Mouse (Mus musculus) lung, embryonic 14.5 days (tissue): ENCODE data around the gene Nmnat2. TPM values are rescaled to one million over a fixed set of nuclear protein-coding genes. Genes with fewer than 3 reads are reported as not detected.

Source experiments
- ATAC-seq: fragments of 200-750 bp; cut with Nextera tagmentation; 2 replicates; pipeline ENCODE4 v1.8.0; 2017; ENCODE audit warnings: mild to moderate bottlenecking, moderate TSS enrichment, moderate library complexity; ENCODE audit not compliant: insufficient read depth
- DNase-seq: peaks from one replicate; pipeline ENCODE4 v3.0.0-alpha.2; 2015
- H3K27ac ChIP-seq: fragments of 300-500 bp; sonication (generic); 2 replicates; pipeline ENCODE4 v1.5.1; 2014; ENCODE audit warnings: low read depth, mild to moderate bottlenecking, moderate library complexity
- H3K27me3 ChIP-seq: fragments of 300-500 bp; sonication (generic); 2 replicates; pipeline ENCODE4 v1.6.1; 2014; ENCODE audit warnings: low read length, control low read depth; ENCODE audit not compliant: insufficient read depth
- H3K36me3 ChIP-seq: fragments of 300-500 bp; sonication (generic); 2 replicates; pipeline ENCODE4 v1.6.1; 2014; ENCODE audit warnings: control low read depth; ENCODE audit not compliant: insufficient read depth
- H3K4me1 ChIP-seq: fragments of 300-500 bp; sonication (generic); 2 replicates; pipeline ENCODE4 v1.6.1; 2014; ENCODE audit warnings: antibody characterized with exemption, control low read depth; ENCODE audit not compliant: insufficient read depth
- H3K4me2 ChIP-seq: fragments of 300-500 bp; sonication (generic); 2 replicates; pipeline ENCODE4 v1.6.1; 2014; ENCODE audit warnings: mild to moderate bottlenecking
- H3K4me3 ChIP-seq: fragments of 300-500 bp; sonication (generic); 2 replicates; pipeline ENCODE4 v1.5.1; 2014; ENCODE audit warnings: low read depth, low read length
- H3K9ac ChIP-seq: fragments of 300-500 bp; sonication (generic); 2 replicates; pipeline ENCODE4 v1.6.1; 2014
- H3K9me3 ChIP-seq: fragments of 300-500 bp; sonication (generic); 2 replicates; pipeline ENCODE4 v1.6.1; 2016; ENCODE audit warnings: low read depth, low read length, control low read depth
- CTCF ChIP-seq: IDR thresholded peaks from 2 replicates; pipeline ENCODE4 v1.5.1; 2016; ENCODE audit warnings: antibody characterized with exemption, low read depth
- WGBS: fragments of 180-500 bp; shearing (Covaris S2); extraction: QIAGEN DNeasy Blood & Tissue Kit; methylation state at CpG from one replicate; pipeline ENCODE4 v1.1.7; 2014; 5-methylcytosine and 5-hydroxymethylcytosine counted together
- polyA plus RNA-seq: library from polyadenylated mRNA; unstranded; fragments of >200 nt; fragmentation: Nextera tagmentation; extraction: Ambion mirVana; gene quantifications from 2 replicates; pipeline ENCODE4 v1.2.1, GENCODE M21; 2014

Nmnat2 gene
- 3.6 and 4.1 TPM in 2 replicates for polyA plus RNA-seq

GRCm38 (mm10) chr1:152954821-152955523 is at the start of gene Nmnat2:
Gene Nmnat2 (plus strand): TSS chr1:152954993.
- ATAC-seq (peak; percentile 35; the same call in 1 of the 2 replicates), DNase-seq (peak; percentile 61)
- H3K9me3 ChIP-seq: no peaks in the 10 kb centered on the region
- H3K36me3 ChIP-seq: no peaks in the 10 kb centered on the region
- TF ChIP-seq CTCF: no peak
- H3K27ac ChIP-seq: no peak within 1 kb of the TSS
- no peak within 1 kb of the TSS for H3K9ac ChIP-seq
- H3K4me3 ChIP-seq: peak within 1 kb of the TSS; percentile 44
- 0 out of 2 replicates have a peak, but pooled peaks cover 10% of the 10 kb centered on the region for H3K4me1 ChIP-seq
- H3K4me2 ChIP-seq: peak within 1 kb of the TSS; percentile 70
- under 1% methylated on average over 42 of the region's 42 CpGs for WGBS
- peaks cover 30% of the 10 kb centered on the region for H3K27me3 ChIP-seq

DNA sequence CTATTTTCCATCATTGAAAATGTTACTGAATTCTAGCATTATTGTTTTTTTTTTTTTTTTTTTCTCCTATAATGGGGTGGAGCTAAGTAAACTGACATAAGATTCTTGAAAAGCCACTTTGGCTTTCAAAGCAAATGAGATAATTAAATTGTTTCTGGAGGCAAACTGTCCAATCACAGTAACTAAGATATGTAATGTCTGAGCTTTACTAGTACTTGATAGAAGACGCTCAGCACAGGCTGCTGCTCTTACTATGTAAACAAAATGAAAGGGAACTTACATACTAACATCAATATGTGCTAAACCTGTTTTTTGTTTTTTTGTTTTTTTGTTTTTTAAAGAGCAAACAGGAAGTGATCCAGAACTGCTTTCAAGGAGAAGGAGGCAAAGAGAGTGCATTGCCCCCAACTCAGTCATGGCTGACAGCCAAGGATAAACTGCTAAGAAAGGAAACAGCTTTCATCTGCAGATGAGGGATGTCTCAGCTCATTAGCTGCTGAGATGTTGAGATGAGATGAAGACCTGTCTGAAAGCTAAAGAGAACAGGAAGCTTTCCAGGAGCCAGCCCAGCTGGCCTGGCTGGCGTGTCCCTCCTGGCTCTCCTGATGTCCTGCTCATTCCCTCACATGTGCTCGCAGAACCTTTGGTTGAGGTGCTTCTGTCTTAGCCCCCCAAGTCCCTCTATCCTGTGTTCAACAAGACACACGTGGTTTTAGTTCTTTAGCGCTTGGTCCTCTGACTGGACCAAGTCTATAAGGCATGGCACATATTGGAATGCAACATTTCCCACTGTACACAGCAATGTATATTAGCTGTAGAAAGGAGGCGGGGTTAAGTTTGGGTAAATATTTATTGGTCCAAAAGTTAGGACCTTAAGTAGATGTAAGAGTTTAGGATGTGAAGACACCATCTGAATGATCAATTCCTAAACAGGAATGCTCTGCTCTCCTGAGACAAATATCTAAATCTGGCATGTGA is 41.0 kb upstream of the Nmnat2 start:
- DNase-seq: peak; percentile 90
- H3K4me2 ChIP-seq: peak overlapping the region; percentile 27; the same call in 1 of the 2 replicates
- H3K4me1 ChIP-seq: no peaks in the 10 kb centered on the region
- no peak overlapping the region for H3K4me3 ChIP-seq
- TF ChIP-seq CTCF: no peak
- no peaks in the 10 kb centered on the region for H3K36me3 ChIP-seq
- 42% methylated on average over 6 of the region's 6 CpGs for WGBS
- H3K27me3 ChIP-seq: no peaks in the 10 kb centered on the region
- H3K27ac ChIP-seq: no peak overlapping the region
- H3K9me3 ChIP-seq: no peaks in the 10 kb centered on the region
- ATAC-seq: peak; percentile 86
- no peak overlapping the region for H3K9ac ChIP-seq

DNA sequence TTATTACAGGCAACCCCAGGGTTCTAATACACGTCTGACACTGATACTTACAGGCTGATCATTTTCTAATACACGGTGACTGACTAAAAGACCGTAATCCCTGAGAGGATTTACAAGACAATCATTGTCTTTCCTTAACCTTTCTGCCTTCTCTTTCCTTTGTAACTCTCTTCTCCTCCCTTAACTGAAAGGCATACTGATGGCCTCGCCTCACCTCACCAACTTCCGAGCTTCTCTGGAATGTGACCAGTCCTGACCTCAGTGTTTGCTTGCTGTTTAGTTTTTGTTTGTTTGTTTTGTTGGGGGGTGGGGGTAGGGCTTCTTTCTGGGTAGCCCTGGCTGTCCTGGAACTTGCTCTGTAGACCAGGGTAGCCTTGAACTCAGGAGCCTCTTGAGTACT is 39.0 kb upstream of the Nmnat2 start:
- H3K4me3 ChIP-seq: no peak overlapping the region
- no peak for TF ChIP-seq CTCF
- H3K27ac ChIP-seq: no peak overlapping the region
- no peaks in the 10 kb centered on the region for H3K9me3 ChIP-seq
- no peak overlapping the region for H3K9ac ChIP-seq
- H3K36me3 ChIP-seq: no peaks in the 10 kb centered on the region
- H3K4me2 ChIP-seq: no peak overlapping the region
- 50% methylated on average over 5 of the region's 5 CpGs for WGBS
- no peaks in the 10 kb centered on the region for H3K27me3 ChIP-seq
- no peaks in the 10 kb centered on the region for H3K4me1 ChIP-seq
- no peak for ATAC-seq
- DNase-seq: no peak

DNA sequence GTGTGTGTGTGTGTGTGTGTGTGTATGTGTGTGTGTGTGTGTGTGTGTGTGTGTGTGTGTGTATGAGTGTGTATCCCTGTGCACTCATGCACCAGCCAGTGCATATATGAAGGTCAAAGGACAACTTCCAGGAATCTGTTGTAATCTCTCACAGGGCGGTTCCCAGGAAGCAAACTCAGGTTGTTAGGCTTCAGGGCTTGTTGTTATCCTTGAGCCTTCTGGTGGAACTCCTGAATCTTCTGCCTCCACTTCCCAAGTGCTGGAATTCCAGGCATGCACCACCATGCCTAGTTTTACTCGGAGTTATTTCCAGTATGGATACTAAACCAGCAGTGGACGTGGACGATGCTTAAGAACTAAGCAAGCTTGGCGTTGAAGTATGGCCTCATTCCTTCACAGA is 37.9 kb upstream of the Nmnat2 start:
- H3K4me1 ChIP-seq: no peaks in the 10 kb centered on the region
- no peak for TF ChIP-seq CTCF
- no peak overlapping the region for H3K4me3 ChIP-seq
- ATAC-seq (no peak), DNase-seq (no peak)
- WGBS: 59% methylated on average over 5 of the region's 5 CpGs
- no peak overlapping the region for H3K27ac ChIP-seq
- no peak overlapping the region for H3K4me2 ChIP-seq
- H3K9me3 ChIP-seq: no peaks in the 10 kb centered on the region
- no peaks in the 10 kb centered on the region for H3K27me3 ChIP-seq
- no peak overlapping the region for H3K9ac ChIP-seq
- H3K36me3 ChIP-seq: no peaks in the 10 kb centered on the region

- H3K4me1 ChIP-seq: no peaks in the 10 kb centered on the region
- no peaks in the 10 kb centered on the region for H3K27me3 ChIP-seq
- DNase-seq (no peak), ATAC-seq (no peak)
- no peaks in the 10 kb centered on the region for H3K36me3 ChIP-seq
- TF ChIP-seq CTCF: no peak
- H3K9me3 ChIP-seq: no peaks in the 10 kb centered on the region
- 69% methylated on average over 4 of the region's 4 CpGs for WGBS
- H3K27ac ChIP-seq: no peak overlapping the region
- H3K4me2 ChIP-seq: no peak overlapping the region
- no peak overlapping the region for H3K9ac ChIP-seq
- H3K4me3 ChIP-seq: no peak overlapping the region
Observed at GRCm38 (mm10) chr1:152917626-152918025, 37.2 kb upstream of the Nmnat2 start.

DNA sequence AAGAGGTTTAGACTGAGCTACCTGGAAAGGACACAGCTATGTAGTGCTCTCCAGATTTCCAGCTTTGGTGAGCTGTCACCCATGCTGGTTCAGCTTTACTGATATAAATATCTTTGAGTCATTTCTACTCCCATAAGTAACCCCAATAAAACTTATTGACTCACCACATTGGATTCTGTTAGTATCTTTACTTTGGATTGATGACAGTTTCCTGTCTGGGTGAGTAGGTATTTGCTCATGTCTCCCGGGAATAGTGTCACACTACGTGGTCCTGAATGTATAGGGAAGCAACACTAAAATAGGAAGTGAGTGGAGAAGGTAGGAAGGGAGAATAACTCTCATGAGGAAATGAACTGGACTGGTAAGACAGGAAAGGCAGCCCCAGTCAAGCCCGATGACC is 33.0 kb upstream of the Nmnat2 start:
- TF ChIP-seq CTCF: no peak
- no peaks in the 10 kb centered on the region for H3K36me3 ChIP-seq
- WGBS: 86% methylated on average over 3 of the region's 3 CpGs

GRCm38 (mm10) chr1:152933962-152934361 is 20.8 kb upstream of the Nmnat2 start:
- no peak overlapping the region for H3K4me3 ChIP-seq
- WGBS: 46% methylated on average over 11 of the region's 11 CpGs
- no peaks in the 10 kb centered on the region for H3K36me3 ChIP-seq
- no peaks in the 10 kb centered on the region for H3K9me3 ChIP-seq
- H3K4me2 ChIP-seq: no peak overlapping the region
- H3K27ac ChIP-seq: no peak overlapping the region
- ATAC-seq (no peak), DNase-seq (no peak)
- H3K27me3 ChIP-seq: no peaks in the 10 kb centered on the region
- no peak overlapping the region for H3K9ac ChIP-seq
- no peak for TF ChIP-seq CTCF
- H3K4me1 ChIP-seq: no peaks in the 10 kb centered on the region; the same call in 1 of the 2 replicates

More for the DNA sequence above, 33.0 kb upstream of the Nmnat2 start:
- ATAC-seq: no peak
- H3K4me1 ChIP-seq: no peaks in the 10 kb centered on the region
- H3K9me3 ChIP-seq: no peaks in the 10 kb centered on the region
- no peaks in the 10 kb centered on the region for H3K27me3 ChIP-seq
- no peak overlapping the region for H3K4me3 ChIP-seq
- H3K9ac ChIP-seq: no peak overlapping the region
- no peak overlapping the region for H3K4me2 ChIP-seq
- no peak overlapping the region for H3K27ac ChIP-seq
- no peak for DNase-seq
